Mouse (Mus musculus) frontal cortex, postnatal 10 days (tissue): ENCODE data around the gene A930017K11Rik.

Experiments
- DNase-seq, 2 experiments: peaks; one replicate each; pipeline ENCODE4 v3.0.0; 2022; ENCODE audit warnings: low spot score in 2 of 2, mixed read lengths in 1 of 2

The A930017K11Rik gene

DNA sequence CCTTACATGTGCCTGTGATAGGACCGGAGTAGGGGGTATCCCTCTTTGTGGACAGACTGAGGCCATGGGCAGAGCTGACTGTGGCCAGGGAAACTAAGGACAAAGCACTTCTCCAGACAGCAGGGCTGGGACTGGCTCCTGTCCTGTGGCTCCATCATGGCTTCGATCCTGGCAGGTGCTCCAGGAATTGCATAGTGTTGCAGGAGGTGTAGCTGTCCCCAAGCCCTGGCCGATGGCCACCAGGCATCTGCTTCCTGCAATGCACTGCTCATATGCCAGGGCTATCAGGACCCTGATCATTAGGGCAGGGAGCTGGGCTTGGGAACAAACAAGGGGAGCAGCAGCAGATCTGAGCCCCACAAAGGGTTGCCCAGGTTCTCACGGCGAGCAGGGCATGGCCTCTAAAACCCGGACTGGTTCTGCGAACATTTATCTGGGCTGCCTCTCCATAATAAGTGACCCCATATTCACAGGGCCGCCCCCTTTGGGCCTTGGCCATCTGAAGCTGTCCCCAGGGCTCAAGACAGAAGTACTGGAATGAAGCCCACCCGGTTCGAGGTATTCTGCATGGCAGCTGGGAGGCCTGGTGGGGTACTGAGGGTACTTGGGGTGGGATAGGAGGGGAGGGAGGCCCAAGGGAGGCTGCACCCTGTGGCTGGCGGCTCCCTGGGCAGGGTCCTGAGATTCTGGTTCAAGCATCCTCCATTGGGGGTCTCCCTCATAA, 6.6 kb upstream of the A930017K11Rik start:
- no peak for DNase-seq

DNA sequence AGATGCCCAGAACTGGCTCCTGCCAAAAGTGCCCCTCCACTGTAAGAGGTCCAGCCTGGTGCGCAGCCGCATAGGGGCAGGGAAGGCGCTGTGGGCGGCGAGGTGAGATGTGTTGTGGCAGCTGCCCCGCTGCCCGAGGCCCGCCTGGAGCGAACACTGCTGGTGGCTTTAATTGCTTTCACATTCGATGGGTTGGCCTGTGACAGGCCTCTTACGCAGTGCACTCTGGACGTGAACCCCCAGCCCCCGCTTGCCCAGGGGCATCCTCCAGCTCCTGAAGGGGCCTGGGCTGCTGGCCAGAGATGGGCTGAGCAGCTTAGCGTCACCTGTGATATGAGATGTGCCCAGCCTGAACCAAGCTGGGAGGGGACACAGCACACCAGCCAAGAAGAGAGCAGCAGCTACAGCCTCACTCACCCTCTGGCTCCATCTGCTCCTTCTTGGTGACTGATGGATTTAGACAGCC, 5.3 kb upstream of the A930017K11Rik start:
- DNase-seq: no peak

DNA sequence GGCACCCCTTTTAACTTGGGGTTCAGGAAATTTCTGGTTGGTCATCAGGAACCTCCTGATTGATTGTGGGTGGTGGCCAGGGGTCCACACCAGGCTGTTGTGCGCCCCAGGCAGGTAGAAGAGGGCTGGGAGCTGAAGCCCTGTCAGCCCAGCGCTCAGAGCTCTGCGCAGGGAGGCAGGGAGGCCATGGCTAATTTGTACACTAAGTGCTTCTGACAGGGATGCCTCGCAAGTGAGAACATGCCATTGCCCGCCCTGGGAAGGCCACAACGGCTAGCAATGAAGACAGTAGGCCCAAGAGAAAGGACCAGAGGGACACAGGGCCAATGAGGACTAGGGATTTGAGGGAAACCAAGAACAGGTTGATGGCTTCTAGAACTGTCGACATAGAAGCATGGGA, 4.3 kb upstream of the A930017K11Rik start:
- no peak for DNase-seq

DNA sequence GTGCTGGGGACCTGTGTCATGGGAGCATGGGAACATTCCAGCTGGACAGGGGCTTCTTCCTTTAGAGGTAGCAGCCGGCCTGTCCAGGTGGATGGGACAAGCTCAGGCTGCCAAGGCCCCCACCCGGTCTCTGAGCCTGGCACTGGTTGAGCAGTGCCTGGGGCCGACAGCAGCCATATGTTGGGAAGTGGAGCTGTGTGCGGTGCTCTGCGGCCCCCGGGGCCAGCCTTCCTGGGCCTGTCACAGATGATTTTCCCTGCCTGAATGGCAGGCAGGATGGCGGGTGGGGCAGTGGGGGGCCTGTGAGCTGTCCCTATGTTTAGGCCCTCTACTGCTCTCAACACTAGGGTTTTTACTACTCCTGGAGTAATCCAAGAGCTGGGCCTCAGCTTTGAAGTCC, 3.8 kb upstream of the A930017K11Rik start:
- no peak for DNase-seq

DNA sequence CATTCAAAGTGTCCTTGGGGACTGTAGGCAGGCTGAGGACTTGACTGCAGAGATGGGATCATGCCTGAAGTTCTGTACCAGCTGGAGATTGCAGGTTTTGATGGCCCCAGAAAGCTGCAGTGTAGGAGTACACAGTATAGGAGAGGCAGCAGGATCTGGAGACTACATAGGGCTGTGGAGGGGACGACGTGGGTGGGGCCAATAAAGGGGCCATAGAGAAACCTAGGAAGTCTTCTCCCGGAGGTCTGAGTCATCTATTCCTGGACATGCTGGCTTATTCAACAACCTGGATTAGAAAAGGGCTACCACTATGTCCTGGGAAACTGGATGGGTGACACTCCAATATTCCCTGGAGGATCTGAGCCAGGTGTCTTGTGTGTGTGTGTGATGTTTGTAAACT, 3.4 kb upstream of the A930017K11Rik start:
- no peak for DNase-seq

DNA sequence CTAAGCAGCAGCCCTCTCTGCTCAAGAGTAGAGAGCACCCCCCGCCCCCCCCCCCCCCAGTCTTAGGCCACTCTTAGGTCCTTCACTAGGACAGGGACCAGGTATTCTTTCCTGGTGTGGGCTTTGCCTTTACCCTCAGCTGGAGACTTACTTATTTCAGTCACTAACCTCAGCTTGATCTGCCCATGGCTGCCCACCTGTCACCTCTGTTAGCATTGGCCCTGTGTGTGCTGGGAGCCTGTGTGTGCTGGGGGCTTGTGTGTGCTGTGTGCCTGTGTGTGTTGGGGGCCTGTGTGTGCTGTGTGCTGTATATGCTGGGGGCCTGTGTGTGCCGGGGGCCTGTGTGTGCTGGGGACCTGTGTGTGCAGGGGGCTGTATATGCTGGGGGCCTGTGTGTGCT, 2.3 kb upstream of the A930017K11Rik start:
- DNase-seq: no peak

DNA sequence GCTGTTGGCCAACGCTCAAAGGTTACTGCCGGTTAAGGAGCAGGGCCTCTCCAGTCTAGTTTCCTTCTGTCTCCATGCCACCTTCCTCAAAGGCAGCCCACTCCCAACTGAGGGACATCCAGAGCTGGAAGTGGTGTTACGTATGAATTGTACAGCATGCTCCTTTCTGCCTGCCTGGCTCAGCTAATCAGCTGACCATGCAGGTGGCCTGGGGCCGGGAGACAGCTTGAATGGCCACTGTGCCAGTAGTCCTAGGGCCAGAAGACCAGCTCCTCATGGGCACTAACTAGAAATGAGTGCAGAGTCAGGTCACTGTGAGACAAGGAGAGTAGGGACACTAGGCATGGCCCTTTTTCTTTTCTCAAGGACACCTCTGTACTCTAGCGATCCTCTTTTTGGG, 796 bp upstream of the A930017K11Rik start:
- no peak for DNase-seq

DNA sequence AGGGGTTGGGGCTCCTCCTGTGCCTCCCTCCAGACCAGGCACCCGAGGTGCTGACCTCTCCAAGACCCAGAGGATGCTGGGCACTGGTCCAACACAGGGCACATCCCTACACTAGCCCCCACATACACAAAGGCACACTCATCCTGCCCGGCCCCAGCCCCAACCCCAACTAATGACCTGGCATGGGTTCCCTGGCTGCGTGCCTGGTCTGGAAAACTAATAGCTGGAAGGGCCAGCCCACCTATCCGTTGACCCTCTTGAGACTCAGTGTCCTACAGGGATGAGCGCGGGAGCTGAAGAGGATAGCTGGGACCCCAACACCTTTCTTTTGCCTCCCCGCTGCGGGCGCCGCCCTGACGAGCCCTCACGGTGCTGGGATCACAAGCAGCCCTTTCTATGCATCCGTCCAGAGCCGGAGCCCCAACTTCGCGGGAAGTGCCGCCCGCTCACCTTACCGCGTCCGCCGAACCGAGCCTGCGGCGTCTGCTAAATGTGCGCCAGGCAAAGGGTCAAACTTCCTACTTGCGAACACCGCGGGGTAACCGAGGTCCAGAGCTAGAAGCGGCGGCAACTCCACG, 1.1 kb downstream of the A930017K11Rik start:
- no peak for DNase-seq

DNA sequence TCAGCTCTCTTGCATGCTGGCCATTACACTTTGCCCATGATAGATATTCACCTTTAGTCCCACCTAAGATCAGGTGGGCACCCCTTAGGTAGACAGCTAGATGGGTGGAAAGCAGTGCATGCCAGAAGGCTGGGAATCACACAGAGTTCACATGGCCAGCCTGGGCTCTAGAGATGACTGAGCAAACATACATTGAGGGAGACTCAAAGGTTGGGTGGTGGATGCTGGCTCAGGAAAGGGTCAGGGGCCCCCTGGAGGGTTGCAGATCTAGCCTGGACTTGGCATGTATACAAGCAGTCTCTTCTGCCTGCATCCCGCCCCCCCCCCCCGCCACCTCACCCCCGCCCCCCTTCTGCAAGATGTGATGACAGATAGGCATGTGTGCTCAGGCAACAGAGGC, 1.7 kb downstream of the A930017K11Rik start:
- DNase-seq: no peak

DNA sequence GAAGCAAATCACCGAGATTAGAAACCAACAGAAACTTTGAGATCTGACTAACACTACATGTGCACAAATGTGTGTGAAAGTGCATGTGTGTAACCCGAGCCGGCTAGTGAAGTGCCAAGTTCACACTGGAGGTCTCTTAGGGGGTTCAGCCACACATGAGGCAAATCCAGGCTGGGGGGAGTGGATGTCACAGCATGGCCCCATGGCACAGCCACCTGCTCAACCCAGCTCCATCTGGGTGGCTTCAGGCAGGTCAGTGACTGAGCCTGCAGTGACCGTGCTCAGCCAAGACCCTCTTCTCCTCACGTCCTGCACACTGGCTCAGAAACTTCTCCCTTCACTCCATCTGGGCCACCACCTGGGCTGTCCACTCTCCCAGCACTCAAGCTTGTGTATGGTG, 2.4 kb downstream of the A930017K11Rik start:
- DNase-seq: no peak

DNA sequence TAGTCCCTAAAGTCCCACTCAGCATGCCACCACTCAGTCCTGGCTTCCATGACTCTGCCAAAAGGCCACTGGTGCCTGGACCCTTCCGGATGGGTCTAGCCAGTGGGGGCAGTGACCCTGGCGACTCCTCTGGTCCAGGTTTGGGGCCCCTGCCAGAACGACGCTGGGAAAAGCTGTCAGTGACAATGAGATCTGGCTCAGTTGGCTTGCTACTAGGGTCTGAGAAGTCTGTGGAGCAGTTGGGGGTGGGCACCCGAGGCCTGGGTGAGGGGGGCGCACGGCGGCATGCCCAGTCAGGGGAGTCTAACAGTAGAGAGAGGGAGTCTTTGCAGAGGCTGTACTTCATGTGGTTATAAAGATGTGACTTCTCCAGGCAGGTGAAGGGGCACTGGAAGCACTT, 4.3 kb downstream of the A930017K11Rik start:
- no peak for DNase-seq

DNA sequence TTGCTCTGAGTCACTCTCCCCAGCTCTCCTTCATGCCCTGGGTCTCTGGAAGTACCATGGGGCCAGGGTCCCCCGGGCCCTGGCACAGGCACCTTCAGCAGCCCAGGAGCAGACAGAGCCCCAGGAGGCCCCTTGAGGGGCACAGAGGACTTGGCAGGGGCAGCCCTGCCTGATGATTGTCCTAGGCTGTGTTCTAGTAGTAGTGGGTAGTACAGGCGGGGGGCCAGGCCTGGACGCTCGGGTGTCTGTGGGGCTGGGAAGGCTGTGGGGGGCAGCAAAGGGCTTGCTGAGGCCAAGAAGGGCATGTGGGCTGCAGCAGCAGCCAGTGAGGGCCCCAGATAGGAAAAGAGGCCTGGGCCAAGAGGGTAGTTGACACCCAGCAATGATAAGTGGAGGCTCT, 4.8 kb downstream of the A930017K11Rik start:
- no peak for DNase-seq

DNA sequence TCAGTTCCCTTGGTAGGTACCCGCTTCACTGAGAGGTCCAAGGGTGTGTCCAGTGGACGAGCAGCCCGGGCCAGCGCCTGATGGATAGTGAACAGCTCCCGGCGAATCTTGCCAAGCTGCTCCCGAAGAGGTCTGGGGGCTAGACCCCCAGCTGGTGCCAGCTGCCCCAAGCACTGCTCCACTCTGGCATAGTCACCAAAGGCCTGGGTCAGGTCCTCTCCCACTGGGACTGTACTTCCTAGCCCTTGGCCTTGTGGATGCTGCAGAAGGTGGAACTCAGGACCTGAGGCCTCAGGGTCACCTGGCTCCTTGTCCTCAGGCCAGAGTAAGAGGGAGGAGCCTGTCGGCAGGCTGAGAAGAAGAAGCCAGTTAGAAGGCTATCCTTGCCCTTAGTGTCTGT, 5.5 kb downstream of the A930017K11Rik start:
- no peak for DNase-seq

DNA sequence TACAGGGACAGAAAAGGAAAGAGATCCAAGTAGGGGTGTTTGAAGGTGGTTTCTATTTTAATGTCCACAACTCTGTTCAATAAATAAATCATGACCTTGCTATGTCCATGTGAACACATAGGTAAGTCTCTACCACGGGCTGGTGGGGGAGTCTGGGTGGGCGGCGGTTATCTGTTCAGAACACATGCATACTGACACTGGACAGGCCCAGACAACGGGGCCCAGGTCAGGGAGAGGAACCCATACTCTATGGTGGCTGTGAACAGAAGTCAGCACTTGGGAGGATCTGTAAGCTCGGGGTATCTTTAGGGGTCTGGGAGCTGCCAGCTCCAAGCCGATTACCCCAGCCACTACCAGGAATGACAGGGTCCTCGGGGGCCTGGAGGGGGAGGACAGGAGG, 6.0 kb downstream of the A930017K11Rik start:
- DNase-seq: no peak

DNA sequence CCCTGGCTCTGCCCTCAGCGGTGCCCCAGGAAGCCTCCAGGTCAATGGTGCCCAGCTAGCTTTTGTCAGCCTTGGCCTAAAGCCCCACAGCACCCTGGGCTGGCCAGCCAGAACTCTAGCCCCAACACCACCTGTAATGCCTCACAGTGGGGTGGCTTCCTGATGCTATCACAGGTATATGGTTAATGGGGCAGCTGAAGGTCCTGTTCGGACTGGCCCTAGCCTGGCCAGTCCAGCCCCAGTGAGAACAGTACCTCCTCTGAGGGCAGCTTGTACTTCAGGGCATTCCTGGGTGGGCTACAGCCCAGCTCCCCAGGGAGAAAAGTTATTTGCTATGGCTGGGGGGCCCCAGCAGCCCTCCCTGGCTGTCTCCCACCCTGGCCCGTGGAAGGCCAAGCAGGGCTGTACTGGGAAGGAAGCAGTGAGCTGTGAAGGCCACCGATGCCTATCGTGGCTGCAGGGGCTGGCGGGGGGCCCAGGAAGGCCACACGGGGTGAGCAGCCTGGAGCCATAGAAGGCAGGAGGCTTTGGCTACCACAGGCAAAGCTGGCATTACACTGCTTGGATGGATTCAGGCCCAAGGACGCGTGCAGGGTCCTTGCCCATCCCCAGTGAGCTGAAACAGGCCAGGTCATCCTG, 6.7 kb downstream of the A930017K11Rik start:
- no peak for DNase-seq

DNA sequence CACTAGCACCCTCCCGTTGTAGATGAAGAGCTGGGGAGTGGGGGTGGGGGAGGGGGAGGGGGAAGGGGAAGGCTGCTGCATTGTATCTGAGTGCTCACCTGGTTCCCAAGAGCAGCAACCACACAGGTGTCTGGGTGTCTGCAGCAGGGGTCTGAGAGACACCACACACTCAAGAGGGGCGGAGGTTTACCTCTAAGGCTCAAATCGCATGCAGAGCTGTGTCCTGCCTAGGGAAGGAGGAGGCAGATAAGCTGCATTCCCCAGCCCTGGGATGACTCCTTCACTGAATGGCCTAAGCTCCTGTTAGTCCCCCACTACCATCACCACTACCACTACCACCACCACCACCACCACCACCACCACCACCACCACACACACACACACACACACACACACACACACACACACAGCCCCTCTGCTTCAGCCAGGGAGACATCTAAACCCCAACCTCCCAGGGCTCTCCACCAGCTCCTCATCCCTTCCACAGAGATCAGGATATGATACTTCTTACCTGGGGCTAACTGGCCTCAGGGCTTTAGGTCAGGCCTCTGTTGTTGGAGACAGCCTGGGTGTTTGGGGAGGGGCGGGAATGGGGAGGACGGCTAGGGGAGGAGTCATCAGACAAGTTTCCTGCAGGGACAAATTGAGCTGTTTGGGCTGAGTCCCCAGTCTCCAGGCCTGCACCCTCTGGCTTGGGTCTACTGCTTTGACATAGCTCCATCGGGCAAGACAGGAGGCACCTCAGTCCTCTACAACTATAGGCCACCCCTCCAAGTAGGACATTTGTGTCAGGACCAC, 7.8 kb downstream of the A930017K11Rik start, which contains the start of the genes Pigq and Nhlrc4:
Pigq (minus strand) TSS at position 571 of the 798 bp plus-strand sequence.
Nhlrc4 (minus strand) TSS at position 596 of the 798 bp plus-strand sequence.
- no peak for DNase-seq

DNA sequence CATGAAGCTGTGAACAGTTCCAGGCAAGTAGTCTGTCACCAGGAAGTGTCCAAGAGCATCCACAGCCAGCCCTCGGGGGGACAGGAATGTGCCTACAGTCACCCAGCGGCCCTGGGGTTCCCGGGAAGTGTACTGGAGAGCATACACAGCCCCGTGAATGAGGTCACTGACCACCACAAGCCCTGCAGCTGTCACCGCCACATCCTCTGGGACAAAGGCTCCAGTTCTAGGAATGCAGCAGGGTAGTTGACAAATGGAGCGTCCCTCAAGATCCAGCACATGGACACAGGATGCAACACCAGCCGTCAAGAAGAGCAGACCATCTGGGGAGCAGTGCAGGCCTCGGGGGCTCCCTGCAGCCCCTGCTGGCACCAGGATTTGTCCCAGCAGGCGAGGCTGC, 8.6 kb downstream of the A930017K11Rik start:
- no peak for DNase-seq

DNA sequence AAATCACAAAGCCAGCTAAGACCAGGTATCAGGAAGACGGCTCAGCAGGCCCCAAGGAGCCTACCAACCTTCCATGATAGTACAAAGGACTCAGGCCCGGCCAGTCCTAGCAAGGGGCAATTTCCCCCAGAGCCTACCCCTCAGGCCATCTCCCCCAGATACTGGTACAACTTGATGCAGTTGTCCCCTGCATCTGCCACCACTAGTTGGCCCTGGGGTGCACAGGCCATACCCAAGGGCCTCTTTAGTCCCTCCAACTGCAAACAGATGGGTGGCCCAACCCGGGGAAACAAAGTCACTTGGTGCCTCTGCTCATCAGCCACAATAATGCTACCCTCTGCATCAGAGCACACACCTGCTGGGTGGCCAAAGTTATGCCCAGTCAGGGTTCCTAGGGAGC, 9.1 kb downstream of the A930017K11Rik start:
- DNase-seq: no peak

DNA sequence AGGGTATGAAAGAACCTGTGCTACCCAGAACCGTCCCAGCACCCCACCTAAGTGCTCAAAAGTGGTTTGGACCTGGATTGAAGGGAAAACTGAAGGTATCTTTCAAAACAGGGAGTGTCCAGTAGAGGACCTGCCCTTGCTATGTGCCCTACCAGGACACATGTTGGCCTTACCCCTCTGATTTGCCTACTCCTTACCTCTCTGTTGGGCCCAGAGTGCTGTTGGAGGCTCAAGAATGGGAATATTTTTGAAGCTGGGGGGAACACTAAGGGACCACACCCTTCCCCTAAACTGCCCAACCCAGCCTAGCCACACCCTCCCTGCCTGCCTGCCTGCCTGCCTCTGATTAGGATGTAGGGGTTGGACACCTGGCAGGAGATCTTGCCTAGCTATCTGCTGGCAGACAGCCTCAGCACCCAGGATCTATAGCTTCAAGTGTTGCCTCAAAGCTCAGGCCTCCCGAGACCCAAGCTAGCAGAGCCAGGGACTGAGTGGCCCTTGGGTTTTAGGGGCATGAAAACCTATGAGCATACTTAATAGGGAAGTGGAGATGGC, 9.7 kb downstream of the A930017K11Rik start:
- DNase-seq: no peak

DNA sequence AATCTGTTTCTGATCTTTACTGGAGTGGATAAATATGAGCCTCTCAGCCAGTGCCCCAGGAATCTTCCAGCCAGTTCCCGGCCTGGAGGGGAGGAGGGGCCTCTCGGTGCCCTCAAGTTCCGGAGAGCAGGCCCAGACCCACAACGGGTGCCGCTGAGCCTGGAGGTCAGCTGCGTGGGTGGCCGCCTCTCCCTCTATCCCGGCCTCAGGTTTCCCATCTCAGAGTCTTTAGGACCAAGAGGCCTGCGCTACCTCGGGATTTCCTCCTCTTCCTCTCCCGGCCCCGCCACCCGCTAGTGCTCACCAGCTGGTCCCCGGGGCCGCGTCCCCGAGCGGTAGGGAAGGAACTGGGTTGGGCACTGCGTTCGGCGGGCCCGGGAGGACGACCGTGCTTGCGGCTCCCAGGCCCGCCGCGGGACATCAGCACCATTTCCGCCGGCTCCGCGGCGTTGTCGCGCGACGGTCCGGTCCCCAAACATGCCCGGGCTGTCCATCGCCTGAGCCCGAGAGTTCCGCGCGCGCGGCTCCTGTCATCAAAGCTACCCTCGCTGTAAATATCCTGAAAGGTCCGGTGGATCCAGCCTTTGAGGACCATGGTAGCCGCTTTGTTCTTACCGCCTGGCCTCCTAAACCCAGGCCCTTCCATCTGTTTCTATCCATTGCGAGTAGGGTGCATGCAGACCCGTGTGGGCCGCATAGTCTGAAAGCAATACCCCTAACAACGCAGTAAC, 10.7 kb downstream of the A930017K11Rik start:
- peak in 1 of 2 experiments; percentile 73 for DNase-seq

DNA sequence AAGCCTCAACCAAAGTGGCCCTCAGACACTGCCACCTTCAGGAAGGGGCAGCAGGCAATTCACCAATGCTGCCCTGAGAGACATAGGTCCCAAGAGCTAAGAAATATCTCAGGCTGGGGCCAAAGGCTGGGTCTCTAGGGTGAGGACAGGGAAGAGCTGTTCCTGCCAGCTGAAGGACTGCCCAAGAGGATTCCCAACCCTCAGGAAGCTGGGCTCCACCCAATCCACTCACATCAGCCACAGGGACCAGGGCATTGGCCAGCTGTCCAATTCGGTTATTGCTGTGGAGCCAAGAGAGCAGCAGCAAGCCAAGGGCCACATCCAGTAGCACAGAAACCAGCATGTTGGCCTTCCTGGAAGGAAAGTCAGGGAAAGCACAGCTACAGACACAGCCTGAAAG, 17.8 kb downstream of the A930017K11Rik start:
- DNase-seq: no peak
